ENCODE assay signal across 8 mouse cellular contexts in genomic region chr11:62539089-62539890, GRCm38 (mm10). TPM values are rescaled to one million over a fixed set of nuclear protein-coding genes. Genes with fewer than 3 reads are reported as not detected.
DNase-seq lines count a peak whose midpoint lies in the region; ATAC-seq and TF ChIP-seq lines count a peak whose summit lies in the region.

Cenpv (minus strand) TSS chr11:62539261.

- H3K4me3 ChIP-seq in heart, embryonic 13.5 days, result peak within 1 kb of the TSS; percentile 84
- peak within 1 kb of the TSS; percentile 80 for H3K4me3 ChIP-seq in kidney, postnatal 0 days (replicated peaks; ENCODE audit: low read depth, low read length)
- H3K4me3 ChIP-seq in liver, adult 2 months (ENCODE audit: insufficient read depth, low read depth, low read length), result peak within 1 kb of the TSS; percentile 92

- peak within 1 kb of the TSS; percentile 90 for H3K9ac ChIP-seq in heart, embryonic 13.5 days
- H3K9ac ChIP-seq in kidney, postnatal 0 days (ENCODE audit: low read depth, low read length), result peak within 1 kb of the TSS; percentile 86
- peak within 1 kb of the TSS; percentile 94 for H3K9ac ChIP-seq in liver, adult 2 months (ENCODE audit: low read depth, low read length)

- no peaks in the 10 kb centered on the region for H3K9me3 ChIP-seq in heart, embryonic 13.5 days
- H3K9me3 ChIP-seq in kidney, postnatal 0 days (replicated peaks; ENCODE audit: low read length), result no peaks in the 10 kb centered on the region

- no peaks in the 10 kb centered on the region; the same call in 1 of the 2 replicates for H3K79me2 ChIP-seq in liver, adult 2 months (ENCODE audit: control insufficient read depth, insufficient read depth, low read length)

- ATAC-seq in erythroid progenitor cell, adult 5-6 weeks (replicated peaks; ENCODE audit: low FRiP score, poor library complexity, severe bottlenecking), result peak; percentile 70
- ATAC-seq in heart, embryonic 13.5 days (ENCODE audit: extremely low read depth, insufficient number of reproducible peaks, low FRiP score, low TSS enrichment), result peak; percentile 56; the same call in 1 of the 2 replicates
- ATAC-seq in kidney, postnatal 0 days (replicated peaks; ENCODE audit: low FRiP score, low read depth), result peak; percentile 78
- ATAC-seq in monocyte, adult 5-6 weeks (replicated peaks; ENCODE audit: insufficient number of reproducible peaks, low FRiP score, low TSS enrichment, poor library complexity, severe bottlenecking), result peak; percentile 23; the same call in 1 of the 2 replicates

- WGBS in heart, embryonic 13.5 days, result 6% methylated on average over 54 of the region's 57 CpGs
- WGBS in kidney, postnatal 0 days, result 4% methylated on average over 55 of the region's 57 CpGs
- WGBS in liver, adult 2 months, result 7% methylated on average over 56 of the region's 57 CpGs

- no peak for TF ChIP-seq CTCF in brain, embryonic 14.5 days (IDR thresholded peaks at IDR 0.05; ENCODE audit: borderline replicate concordance, extremely low read depth, insufficient read depth, insufficient read length)
- no peak for TF ChIP-seq CTCF in kidney, postnatal 0 days (IDR thresholded peaks at IDR 0.05; ENCODE audit: low read depth)
- no peak for TF ChIP-seq CTCF in liver, adult 2 months (IDR thresholded peaks at IDR 0.05; ENCODE audit: low read depth, low read length)

- peak within 1 kb of the TSS; percentile 83 for H3K4me2 ChIP-seq in heart, embryonic 13.5 days
- peak within 1 kb of the TSS; percentile 97 for H3K4me2 ChIP-seq in kidney, postnatal 0 days (ENCODE audit: low read length)

- DNase-seq in CD4-positive helper T cell, adult 2 months (ENCODE audit: low read depth, low spot score), result peak; percentile 78
- DNase-seq in brain, embryonic 14.5 days (ENCODE audit: low read depth), result peak; percentile 88
- DNase-seq in kidney, postnatal 0 days (ENCODE audit: low spot score), result peak; percentile 66
- peak; percentile 77 for DNase-seq in liver, adult 2 months (ENCODE audit: extremely low read depth, low read depth, low spot score)
- DNase-seq in spleen, postnatal 4 days (ENCODE audit: low spot score in 2 of 2), result peak; percentile 70 to 87

- peak within 1 kb of the TSS; percentile 40; the same call in 1 of the 2 replicates for H3K27ac ChIP-seq in heart, embryonic 13.5 days (replicated peaks)
- peak within 1 kb of the TSS; percentile 72 for H3K27ac ChIP-seq in kidney, postnatal 0 days
- peak within 1 kb of the TSS; percentile 90 for H3K27ac ChIP-seq in liver, adult 2 months (replicated peaks; ENCODE audit: insufficient read depth, low read depth, low read length)

- TF ChIP-seq POLR2A in brain, embryonic 14.5 days (IDR thresholded peaks at IDR 0.05; ENCODE audit: borderline replicate concordance, extremely low read depth, insufficient read depth, insufficient read length, poor library complexity, severe bottlenecking), result peak; percentile 91
- 0 out of 2 replicates have a peak, but pooled peaks have one; percentile 48 for TF ChIP-seq POLR2A in liver, adult 2 months (IDR thresholded peaks at IDR 0.05; ENCODE audit: extremely low read depth, insufficient read depth, low read length)

- H3K27me3 ChIP-seq in heart, embryonic 13.5 days (replicated peaks), result peaks cover 30% of the 10 kb centered on the region
- H3K27me3 ChIP-seq in kidney, postnatal 0 days (ENCODE audit: insufficient read depth, low read length), result no peaks in the 10 kb centered on the region
- H3K27me3 ChIP-seq in liver, adult 2 months (ENCODE audit: control insufficient read depth, insufficient read depth, low read length), result no peaks in the 10 kb centered on the region

- no peaks in the 10 kb centered on the region for H3K36me3 ChIP-seq in heart, embryonic 13.5 days
- H3K36me3 ChIP-seq in kidney, postnatal 0 days (ENCODE audit: insufficient read depth, low read length), result no peaks in the 10 kb centered on the region
- peaks cover 3% of the 10 kb centered on the region; the same call in 1 of the 2 replicates for H3K36me3 ChIP-seq in liver, adult 2 months (ENCODE audit: control insufficient read depth, insufficient read depth, low read length)

- H3K4me1 ChIP-seq in heart, embryonic 13.5 days, result peaks cover 12% of the 10 kb centered on the region
- H3K4me1 ChIP-seq in kidney, postnatal 0 days (replicated peaks; ENCODE audit: insufficient read depth, low read length), result no peaks in the 10 kb centered on the region
- H3K4me1 ChIP-seq in liver, adult 2 months (ENCODE audit: control insufficient read depth, insufficient read depth, low read length), result peaks cover 2% of the 10 kb centered on the region; the same call in 1 of the 2 replicates

RNA-seq across cellular contexts. Expression of gene Cenpv, which starts in this region (rescaled TPM):
- 112 and 180 TPM in 2 replicates for polyA plus RNA-seq in brain, embryonic 14.5 days (2012; rRNA removed)
- total RNA-seq in erythroid progenitor cell, adult 5-6 weeks (2015; ENCODE audit: low replicate concordance), result 12.6 and 55.9 TPM in 2 replicates
- 18.4 and 28.8 TPM in 2 replicates for total RNA-seq in erythroid progenitor cell, adult 5-6 weeks (2017; ENCODE audit: low replicate concordance)
- polyA plus RNA-seq in heart, embryonic 13.5 days (2015; fragmentation: Nextera tagmentation; extraction: Ambion mirVana), result 16.4 and 16.7 TPM in 2 replicates
- polyA plus RNA-seq in kidney, postnatal 0 days (2015; fragmentation: Nextera tagmentation; extraction: Ambion mirVana), result 17.1 and 17.6 TPM in 2 replicates
- total RNA-seq in liver, adult 2 months (2014; rRNA removed), result 20.5 and 26.6 TPM in 2 replicates
- polyA plus RNA-seq in liver, adult 2 months (2012; rRNA removed), result 31.6 and 32.6 TPM in 2 replicates
- total RNA-seq in monocyte, adult 5-6 weeks (2017), result 6.1 to 14.6 TPM in 2 of 3 replicates, not detected in the other

Comparison
In these comparisons a context has a peak if more than half of its experiments do, and no peak if none do; other contexts are left out.
1. Peak in every context shown above with its lines: DNase-seq, ATAC-seq, H3K4me3 ChIP-seq and H3K27ac ChIP-seq.
2. ATAC-seq: peak in every context shown above with its lines; median percentile 78 in kidney, postnatal 0 days; 70 in erythroid progenitor cell, adult 5-6 weeks; 56 in heart, embryonic 13.5 days; 23 in monocyte, adult 5-6 weeks.
3. H3K27ac ChIP-seq: peak in every context shown above with its lines; median percentile 90 in liver, adult 2 months; 72 in kidney, postnatal 0 days; 40 in heart, embryonic 13.5 days.